Mouse (Mus musculus): ENCODE measurements at regions not wholly inside any gene's neighbourhood (a gene's known extent, or its start where the extent isn't known, plus 50 kb on each side); places are given as distances from the start of the nearest gene placed in this dataset.

- Histone ChIP-seq H3K4me3 (ENCODE audit: low read depth, low read length) (no peak overlapping the region), H3K4me1 (ENCODE audit: control insufficient read depth, insufficient read depth, low read length) (no peaks in the 10 kb centered on the region), H3K36me3 (ENCODE audit: control insufficient read depth, insufficient read depth, low read length) (no peaks in the 10 kb centered on the region), H3K27ac (ENCODE audit: low read depth, low read length) (no peak overlapping the region), H3K9ac (ENCODE audit: low read length) (no peak overlapping the region), H3K4me2 (no peak overlapping the region), H3K27me3 (ENCODE audit: control insufficient read depth, insufficient read depth, low read length) (no peaks in the 10 kb centered on the region), H3K9me3 (ENCODE audit: control insufficient read depth, low read length) (no peaks in the 10 kb centered on the region)
- ATAC-seq (ENCODE audit: low FRiP score): no peak
- 90% methylated on average over 2 of the region's 2 CpGs for WGBS
- DNase-seq (ENCODE audit: low spot score, missing footprints): no peak
These were observed 290.4 kb upstream of the Meox2 start for GRCm38 (mm10) chr12:36817938-36818337.

- no peak overlapping the region for H3K9ac ChIP-seq (ENCODE audit: low read length)
- WGBS: 86% methylated on average over 3 of the region's 3 CpGs
- H3K36me3 ChIP-seq (ENCODE audit: control insufficient read depth, insufficient read depth, low read length): no peaks in the 10 kb centered on the region
- DNase-seq (ENCODE audit: low spot score, missing footprints) (no peak), ATAC-seq (ENCODE audit: low FRiP score) (no peak)
- H3K27me3 ChIP-seq (ENCODE audit: control insufficient read depth, insufficient read depth, low read length): no peaks in the 10 kb centered on the region
- no peaks in the 10 kb centered on the region for H3K9me3 ChIP-seq (ENCODE audit: control insufficient read depth, low read length)
- H3K4me2 ChIP-seq: no peak overlapping the region
- no peak overlapping the region for H3K4me3 ChIP-seq (ENCODE audit: low read depth, low read length)
- no peaks in the 10 kb centered on the region for H3K4me1 ChIP-seq (ENCODE audit: control insufficient read depth, insufficient read depth, low read length)
- H3K27ac ChIP-seq (ENCODE audit: low read depth, low read length): no peak overlapping the region
These were observed 289.5 kb upstream of the Meox2 start for GRCm38 (mm10) chr12:36818852-36819251.

GRCm38 (mm10) chr12:36826766-36827165 lies 281.6 kb upstream of the Meox2 start:
- DNase-seq (ENCODE audit: low spot score, missing footprints): no peak
- whole genome bisulfite sequencing: 85% methylated on average over 6 of the region's 6 CpGs

GRCm38 (mm10) chr12:36831307-36831997 lies 276.9 kb upstream of the Meox2 start:
- Histone ChIP-seq H3K4me1 (ENCODE audit: control insufficient read depth, insufficient read depth, low read length) (no peaks in the 10 kb centered on the region), H3K27me3 (ENCODE audit: control insufficient read depth, insufficient read depth, low read length) (no peaks in the 10 kb centered on the region), H3K4me3 (ENCODE audit: low read depth, low read length) (no peak overlapping the region), H3K36me3 (ENCODE audit: control insufficient read depth, insufficient read depth, low read length) (no peaks in the 10 kb centered on the region), H3K4me2 (no peak overlapping the region), H3K27ac (ENCODE audit: low read depth, low read length) (no peak overlapping the region), H3K9ac (ENCODE audit: low read length) (no peak overlapping the region), H3K9me3 (ENCODE audit: control insufficient read depth, low read length) (no peaks in the 10 kb centered on the region)
- no peak for DNase-seq (ENCODE audit: low spot score, missing footprints)
- no peak for ATAC-seq (ENCODE audit: low FRiP score)
- WGBS: 88% methylated on average over 14 of the region's 14 CpGs

More at GRCm38 (mm10) chr12:36826766-36827165, 281.6 kb upstream of the Meox2 start:
- H3K9ac ChIP-seq (ENCODE audit: low read length): no peak overlapping the region
- H3K9me3 ChIP-seq (ENCODE audit: control insufficient read depth, low read length): no peaks in the 10 kb centered on the region
- no peak overlapping the region for H3K4me3 ChIP-seq (ENCODE audit: low read depth, low read length)
- H3K27ac ChIP-seq (ENCODE audit: low read depth, low read length): no peak overlapping the region
- no peaks in the 10 kb centered on the region for H3K4me1 ChIP-seq (ENCODE audit: control insufficient read depth, insufficient read depth, low read length)
- no peaks in the 10 kb centered on the region for H3K36me3 ChIP-seq (ENCODE audit: control insufficient read depth, insufficient read depth, low read length)
- no peak overlapping the region for H3K4me2 ChIP-seq
- no peak for ATAC-seq (ENCODE audit: low FRiP score)
- H3K27me3 ChIP-seq (ENCODE audit: control insufficient read depth, insufficient read depth, low read length): no peaks in the 10 kb centered on the region

- H3K9me3 ChIP-seq (ENCODE audit: control insufficient read depth, low read length): no peaks in the 10 kb centered on the region
These were observed 265.4 kb upstream of the Meox2 start for GRCm38 (mm10) chr12:36842957-36843356.

GRCm38 (mm10) chr12:36845130-36845529 lies 263.2 kb upstream of the Meox2 start:
- no peaks in the 10 kb centered on the region for H3K4me1 ChIP-seq (ENCODE audit: control insufficient read depth, insufficient read depth, low read length)
- H3K36me3 ChIP-seq (ENCODE audit: control insufficient read depth, insufficient read depth, low read length): no peaks in the 10 kb centered on the region
- no peak overlapping the region for H3K4me2 ChIP-seq
- no peak overlapping the region for H3K9ac ChIP-seq (ENCODE audit: low read length)
- H3K9me3 ChIP-seq (ENCODE audit: control insufficient read depth, low read length): no peaks in the 10 kb centered on the region
- DNase-seq (ENCODE audit: low spot score, missing footprints): no peak
- H3K27ac ChIP-seq (ENCODE audit: low read depth, low read length): no peak overlapping the region
- no peak for ATAC-seq (ENCODE audit: low FRiP score)
- no peaks in the 10 kb centered on the region for H3K27me3 ChIP-seq (ENCODE audit: control insufficient read depth, insufficient read depth, low read length)
- H3K4me3 ChIP-seq (ENCODE audit: low read depth, low read length): no peak overlapping the region

More at GRCm38 (mm10) chr12:36842957-36843356, 265.4 kb upstream of the Meox2 start:
- Histone ChIP-seq H3K27me3 (ENCODE audit: control insufficient read depth, insufficient read depth, low read length) (no peaks in the 10 kb centered on the region), H3K9ac (ENCODE audit: low read length) (no peak overlapping the region), H3K4me1 (ENCODE audit: control insufficient read depth, insufficient read depth, low read length) (no peaks in the 10 kb centered on the region), H3K36me3 (ENCODE audit: control insufficient read depth, insufficient read depth, low read length) (no peaks in the 10 kb centered on the region), H3K4me2 (no peak overlapping the region), H3K27ac (ENCODE audit: low read depth, low read length) (no peak overlapping the region), H3K4me3 (ENCODE audit: low read depth, low read length) (no peak overlapping the region)
- 93% methylated on average over 1 of the region's 1 CpGs for WGBS
- ATAC-seq (ENCODE audit: low FRiP score) (no peak), DNase-seq (ENCODE audit: low spot score, missing footprints) (no peak)

GRCm38 (mm10) chr12:36849086-36849485 lies 259.3 kb upstream of the Meox2 start:
- WGBS: 88% methylated on average over 2 of the region's 2 CpGs
- ATAC-seq (ENCODE audit: low FRiP score): no peak
- Histone ChIP-seq H3K9ac (ENCODE audit: low read length) (no peak overlapping the region), H3K4me3 (ENCODE audit: low read depth, low read length) (no peak overlapping the region), H3K36me3 (ENCODE audit: control insufficient read depth, insufficient read depth, low read length) (no peaks in the 10 kb centered on the region), H3K27ac (ENCODE audit: low read depth, low read length) (no peak overlapping the region), H3K27me3 (ENCODE audit: control insufficient read depth, insufficient read depth, low read length) (no peaks in the 10 kb centered on the region), H3K4me1 (ENCODE audit: control insufficient read depth, insufficient read depth, low read length) (no peaks in the 10 kb centered on the region), H3K9me3 (ENCODE audit: control insufficient read depth, low read length) (no peaks in the 10 kb centered on the region), H3K4me2 (no peak overlapping the region)
- no peak for DNase-seq (ENCODE audit: low spot score, missing footprints)

GRCm38 (mm10) chr12:36863113-36863512 lies 245.2 kb upstream of the Meox2 start:
- 84% methylated on average over 7 of the region's 7 CpGs for WGBS
- Histone ChIP-seq H3K9me3 (ENCODE audit: control insufficient read depth, low read length) (no peaks in the 10 kb centered on the region), H3K27ac (ENCODE audit: low read depth, low read length) (no peak overlapping the region), H3K27me3 (ENCODE audit: control insufficient read depth, insufficient read depth, low read length) (no peaks in the 10 kb centered on the region), H3K9ac (ENCODE audit: low read length) (no peak overlapping the region), H3K4me2 (no peak overlapping the region), H3K36me3 (ENCODE audit: control insufficient read depth, insufficient read depth, low read length) (no peaks in the 10 kb centered on the region), H3K4me1 (ENCODE audit: control insufficient read depth, insufficient read depth, low read length) (no peaks in the 10 kb centered on the region), H3K4me3 (ENCODE audit: low read depth, low read length) (no peak overlapping the region)
- ATAC-seq (ENCODE audit: low FRiP score) (no peak), DNase-seq (ENCODE audit: low spot score, missing footprints) (no peak)

- no peak for DNase-seq (ENCODE audit: low spot score, missing footprints)
- no peak for ATAC-seq (ENCODE audit: low FRiP score)
These were observed 227.6 kb upstream of the Meox2 start for GRCm38 (mm10) chr12:36880724-36881123.

More at GRCm38 (mm10) chr12:36880724-36881123, 227.6 kb upstream of the Meox2 start:
- Histone ChIP-seq H3K36me3 (ENCODE audit: control insufficient read depth, insufficient read depth, low read length) (no peaks in the 10 kb centered on the region), H3K4me2 (no peak overlapping the region), H3K4me1 (ENCODE audit: control insufficient read depth, insufficient read depth, low read length) (no peaks in the 10 kb centered on the region), H3K4me3 (ENCODE audit: low read depth, low read length) (no peak overlapping the region), H3K27me3 (ENCODE audit: control insufficient read depth, insufficient read depth, low read length) (no peaks in the 10 kb centered on the region), H3K27ac (ENCODE audit: low read depth, low read length) (no peak overlapping the region), H3K9ac (ENCODE audit: low read length) (no peak overlapping the region), H3K9me3 (ENCODE audit: control insufficient read depth, low read length) (no peaks in the 10 kb centered on the region)
- WGBS: 95% methylated on average over 1 of the region's 1 CpGs
